In genomic region chr9:10856204-10856892, GRCm38 (mm10) we compare ENCODE assay signal across 22 mouse cellular contexts. TPM values are rescaled to one million over a fixed set of nuclear protein-coding genes. Genes with fewer than 3 reads are reported as not detected.
A peak's percentile ranks its signal among the peaks of the same experiment; 100 is the strongest.
DNase-seq lines count a peak whose midpoint lies in the region; ATAC-seq lines count a peak whose summit lies in the region.
"Had no signal": no experiment of that assay in that cellular context is flagged by ENCODE, and none has a peak within 500 bp of the region (broad histone marks: within the 10 kb centered on the region; RNA-seq: fewer than 3 reads in every experiment).

No protein-coding gene starts in this region.

- H3K4me1 ChIP-seq in hindbrain, embryonic 14.5 days (replicated peaks; ENCODE audit: control insufficient read depth, insufficient read depth, low read length), result no peaks in the 10 kb centered on the region
- no peaks in the 10 kb centered on the region for H3K4me1 ChIP-seq in hindbrain, embryonic 11.5 days (replicated peaks; ENCODE audit: control insufficient read depth, insufficient read depth, low read length)
- H3K4me1 ChIP-seq in midbrain, embryonic 15.5 days, result no peaks in the 10 kb centered on the region
- H3K4me1 ChIP-seq in midbrain, embryonic 11.5 days (ENCODE audit: control insufficient read depth, insufficient read depth, low read length), result no peaks in the 10 kb centered on the region
- no peaks in the 10 kb centered on the region for H3K4me1 ChIP-seq in intestine, embryonic 15.5 days (replicated peaks)
- H3K4me1 ChIP-seq: heart, embryonic 12.5 days; limb, embryonic 15.5 days; neural tube, embryonic 12.5 days had no signal

- no peak overlapping the region for H3K9ac ChIP-seq in hindbrain, embryonic 14.5 days
- no peak overlapping the region for H3K9ac ChIP-seq in hindbrain, embryonic 11.5 days (ENCODE audit: low read depth, low read length)
- no peak overlapping the region for H3K9ac ChIP-seq in midbrain, embryonic 15.5 days
- no peak overlapping the region for H3K9ac ChIP-seq in midbrain, embryonic 11.5 days (ENCODE audit: low read length)
- no peak overlapping the region for H3K9ac ChIP-seq in intestine, embryonic 15.5 days
- H3K9ac ChIP-seq: heart, embryonic 12.5 days; limb, embryonic 15.5 days; liver, postnatal 0 days; neural tube, embryonic 12.5 days had no signal

- DNase-seq in cerebellum, postnatal 14 days, result peak; percentile 2 to 4
- no peak for DNase-seq in cerebellum, postnatal 36 days
- peak; percentile 25 for DNase-seq in hindbrain, embryonic 14.5 days (ENCODE audit: low spot score)
- no peak for DNase-seq in hindbrain, embryonic 11.5 days (ENCODE audit: low spot score)
- no peak for DNase-seq in midbrain, embryonic 11.5 days (ENCODE audit: low spot score, missing footprints)
- DNase-seq: adrenal gland, postnatal 14 days; cerebellum, adult 11-12 months; heart, postnatal 36 days; kidney, adult 9 months; kidney, postnatal 25 days; layer of hippocampus, postnatal 36 days; liver, postnatal 0 days; lung, postnatal 10 days; spleen, adult 18-20 months; thymus, postnatal 25 days had no signal

- H3K4me2 ChIP-seq in hindbrain, embryonic 14.5 days (replicated peaks), result no peak overlapping the region
- H3K4me2 ChIP-seq in hindbrain, embryonic 11.5 days (replicated peaks; ENCODE audit: low read depth, low read length), result no peak overlapping the region
- no peak overlapping the region for H3K4me2 ChIP-seq in midbrain, embryonic 15.5 days
- H3K4me2 ChIP-seq in midbrain, embryonic 11.5 days, result no peak overlapping the region
- H3K4me2 ChIP-seq in intestine, embryonic 15.5 days (replicated peaks), result no peak overlapping the region
- H3K4me2 ChIP-seq: heart, embryonic 12.5 days; limb, embryonic 15.5 days; neural tube, embryonic 12.5 days had no signal

- no peak overlapping the region for H3K27ac ChIP-seq in hindbrain, embryonic 14.5 days
- H3K27ac ChIP-seq in hindbrain, embryonic 11.5 days (ENCODE audit: low read depth, low read length), result no peak overlapping the region
- no peak overlapping the region for H3K27ac ChIP-seq in midbrain, embryonic 15.5 days
- no peak overlapping the region for H3K27ac ChIP-seq in midbrain, embryonic 11.5 days (ENCODE audit: low read depth, low read length)
- no peak overlapping the region for H3K27ac ChIP-seq in intestine, embryonic 15.5 days
- H3K27ac ChIP-seq: limb, embryonic 15.5 days; neural tube, embryonic 12.5 days had no signal

- H3K27me3 ChIP-seq in hindbrain, embryonic 14.5 days (ENCODE audit: control insufficient read depth, insufficient read depth, low read length), result no peaks in the 10 kb centered on the region
- H3K27me3 ChIP-seq in hindbrain, embryonic 11.5 days (ENCODE audit: control insufficient read depth, insufficient read depth, low read length), result no peaks in the 10 kb centered on the region
- no peaks in the 10 kb centered on the region for H3K27me3 ChIP-seq in midbrain, embryonic 15.5 days (replicated peaks)
- H3K27me3 ChIP-seq in midbrain, embryonic 11.5 days (ENCODE audit: control insufficient read depth, insufficient read depth, low read length), result no peaks in the 10 kb centered on the region
- no peaks in the 10 kb centered on the region for H3K27me3 ChIP-seq in intestine, embryonic 15.5 days (replicated peaks)
- H3K27me3 ChIP-seq: heart, embryonic 12.5 days; limb, embryonic 15.5 days; neural tube, embryonic 12.5 days had no signal

- no peak overlapping the region for H3K4me3 ChIP-seq in hindbrain, embryonic 14.5 days (replicated peaks; ENCODE audit: low read length)
- no peak overlapping the region for H3K4me3 ChIP-seq in hindbrain, embryonic 11.5 days (ENCODE audit: low read depth, low read length)
- no peak overlapping the region for H3K4me3 ChIP-seq in midbrain, embryonic 15.5 days
- no peak overlapping the region for H3K4me3 ChIP-seq in midbrain, embryonic 11.5 days (ENCODE audit: low read depth, low read length)
- H3K4me3 ChIP-seq in intestine, embryonic 15.5 days (replicated peaks), result no peak overlapping the region
- H3K4me3 ChIP-seq: heart, embryonic 12.5 days; limb, embryonic 15.5 days; neural tube, embryonic 12.5 days had no signal

- 80% methylated on average over 3 of the region's 3 CpGs for WGBS in hindbrain, embryonic 14.5 days
- WGBS in hindbrain, embryonic 11.5 days, result 90% methylated on average over 3 of the region's 3 CpGs
- WGBS in midbrain, embryonic 15.5 days, result 70% methylated on average over 3 of the region's 3 CpGs
- WGBS in midbrain, embryonic 11.5 days, result 95% methylated on average over 3 of the region's 3 CpGs
- WGBS in intestine, embryonic 15.5 days, result 89% methylated on average over 3 of the region's 3 CpGs

- H3K9me3 ChIP-seq in hindbrain, embryonic 14.5 days (ENCODE audit: control insufficient read depth, low read length), result no peaks in the 10 kb centered on the region
- H3K9me3 ChIP-seq in hindbrain, embryonic 11.5 days (ENCODE audit: control insufficient read depth, low read length), result no peaks in the 10 kb centered on the region
- no peaks in the 10 kb centered on the region for H3K9me3 ChIP-seq in midbrain, embryonic 15.5 days
- no peaks in the 10 kb centered on the region for H3K9me3 ChIP-seq in midbrain, embryonic 11.5 days (ENCODE audit: control insufficient read depth, low read length)
- H3K9me3 ChIP-seq in intestine, embryonic 15.5 days, result no peaks in the 10 kb centered on the region
- H3K9me3 ChIP-seq: heart, embryonic 12.5 days; limb, embryonic 15.5 days; neural tube, embryonic 12.5 days had no signal

- ATAC-seq in hindbrain, embryonic 14.5 days (ENCODE audit: low FRiP score), result no peak; the same call in 1 of the 2 replicates
- no peak for ATAC-seq in hindbrain, embryonic 11.5 days (ENCODE audit: low FRiP score)
- ATAC-seq in midbrain, embryonic 15.5 days (replicated peaks), result 0 out of 2 replicates have a peak, but pooled peaks have one; percentile 45
- ATAC-seq in midbrain, embryonic 11.5 days (ENCODE audit: low FRiP score), result no peak
- ATAC-seq in intestine, embryonic 15.5 days, result no peak
- ATAC-seq: activated CD4-positive, CD25-positive, alpha-beta regulatory T cell, adult 4 months; CD4-positive, CD25-positive, alpha-beta regulatory T cell, adult 4 months; liver, postnatal 0 days had no signal

- H3K36me3 ChIP-seq in hindbrain, embryonic 14.5 days (replicated peaks; ENCODE audit: control insufficient read depth, insufficient read depth), result no peaks in the 10 kb centered on the region
- no peaks in the 10 kb centered on the region for H3K36me3 ChIP-seq in hindbrain, embryonic 11.5 days (ENCODE audit: control insufficient read depth, insufficient read depth, low read length)
- no peaks in the 10 kb centered on the region for H3K36me3 ChIP-seq in midbrain, embryonic 15.5 days (replicated peaks)
- no peaks in the 10 kb centered on the region for H3K36me3 ChIP-seq in midbrain, embryonic 11.5 days (ENCODE audit: control insufficient read depth, insufficient read depth, low read length)
- H3K36me3 ChIP-seq in intestine, embryonic 15.5 days, result no peaks in the 10 kb centered on the region
- H3K36me3 ChIP-seq: heart, embryonic 12.5 days; limb, embryonic 15.5 days; neural tube, embryonic 12.5 days had no signal

RNA-seq across cellular contexts. Expression of gene Cntn5, which starts 48.2 kb away (rescaled TPM):
- polyA plus RNA-seq in hindbrain, embryonic 14.5 days (2014; fragmentation: Nextera tagmentation; extraction: Ambion mirVana), result 20.8 and 22.0 TPM in 2 replicates
- 1.8 and 2.7 TPM in 2 replicates for polyA plus RNA-seq in hindbrain, embryonic 11.5 days (2014; fragmentation: Nextera tagmentation; extraction: Ambion mirVana)
- 13.7 and 18.7 TPM in 2 replicates for polyA plus RNA-seq in midbrain, embryonic 15.5 days (2015; fragmentation: Nextera tagmentation; extraction: Ambion mirVana)
- 1.7 and 2.0 TPM in 2 replicates for polyA plus RNA-seq in midbrain, embryonic 11.5 days (2014; fragmentation: Nextera tagmentation; extraction: Ambion mirVana)
- polyA plus RNA-seq in intestine, embryonic 15.5 days (2015; fragmentation: Nextera tagmentation; extraction: Ambion mirVana), result 0.49 and 0.57 TPM in 2 replicates
- polyA plus RNA-seq: CD4-positive, CD25-positive, alpha-beta regulatory T cell, adult 4 months; heart, embryonic 12.5 days; liver, postnatal 0 days had no signal

Comparison
In these comparisons a context has a peak if more than half of its experiments do, and no peak if none do; other contexts are left out.
1. DNase-seq: peak in cerebellum, postnatal 14 days (2 of 2) and hindbrain, embryonic 14.5 days (single experiment); none in cerebellum, postnatal 36 days (0 of 2), hindbrain, embryonic 11.5 days (single experiment) and midbrain, embryonic 11.5 days (single experiment).